Mouse (Mus musculus) myocyte (in vitro differentiated cells): ENCODE data around the gene Bcorl1. TPM values are rescaled to one million over a fixed set of nuclear protein-coding genes. Genes with fewer than 3 reads are reported as not detected.

Source experiments
- H3K27me3 ChIP-seq: one replicate; pipeline ENCODE4 v1.6.1; 2011; ENCODE audit not compliant: control insufficient read depth, insufficient read depth, insufficient read length
- H3K36me3 ChIP-seq: one replicate; pipeline ENCODE4 v1.6.1; 2011; ENCODE audit not compliant: control insufficient read depth, insufficient read depth
- H3K4me2 ChIP-seq: one replicate; pipeline ENCODE4 v1.6.1; 2011; ENCODE audit warnings: low read depth, control low read depth
- H3K4me3 ChIP-seq: one replicate; pipeline ENCODE4 v1.5.1; 2011; ENCODE audit warnings: mild to moderate bottlenecking, control low read depth, moderate library complexity
- H3K79me2 ChIP-seq: one replicate; pipeline ENCODE4 v1.6.1; 2011; ENCODE audit not compliant: control insufficient read depth, insufficient read depth
- H3ac ChIP-seq: one replicate; pipeline ENCODE4 v1.6.1; 2011; ENCODE audit not compliant: control insufficient read depth, insufficient read length
- CEBPB ChIP-seq: IDR thresholded peaks from 2 replicates; pipeline ENCODE4 v1.6.1; 2011; ENCODE audit warnings: mild to moderate bottlenecking, moderate library complexity; ENCODE audit not compliant: poor library complexity, insufficient read depth, severe bottlenecking
- E2F4 ChIP-seq: IDR thresholded peaks from one replicate; pipeline ENCODE4 v1.6.1; 2011; ENCODE audit warnings: mild to moderate bottlenecking, control low read depth, moderate library complexity; ENCODE audit not compliant: insufficient read depth
- MAX ChIP-seq: IDR thresholded peaks from one replicate; pipeline ENCODE4 v1.6.1; 2011; ENCODE audit warnings: low read depth, mild to moderate bottlenecking, control low read depth
- MYOD1 ChIP-seq, 3 experiments: IDR thresholded peaks; one replicate each; pipeline ENCODE4 v1.6.1; 2011; ENCODE audit warnings: control low read depth in 2 of 3, low read depth in 2 of 3, mild to moderate bottlenecking in 2 of 3, moderate library complexity in 1 of 3; ENCODE audit not compliant: insufficient read length in 2 of 3, control insufficient read depth in 1 of 3
- MYOG ChIP-seq, 3 experiments: IDR thresholded peaks; one replicate each; pipeline ENCODE4 v1.6.1; 2011; ENCODE audit warnings: control low read depth in 2 of 3, low read depth in 2 of 3, mild to moderate bottlenecking in 2 of 3; ENCODE audit not compliant: insufficient read length in 2 of 3, control insufficient read depth in 1 of 3, insufficient read depth in 1 of 3
- POLR2A ChIP-seq: IDR thresholded peaks from one replicate; pipeline ENCODE4 v1.6.1; 2011; ENCODE audit warnings: low read depth, mild to moderate bottlenecking, control low read depth, moderate library complexity; ENCODE audit not compliant: insufficient read length
- POLR2AphosphoS2 ChIP-seq: IDR thresholded peaks from one replicate; pipeline ENCODE4 v1.6.1; 2011; ENCODE audit warnings: low read depth, control low read depth; ENCODE audit not compliant: insufficient read length
- REST ChIP-seq: IDR thresholded peaks from one replicate; pipeline ENCODE4 v1.6.1; 2011; ENCODE audit warnings: mild to moderate bottlenecking, control low read depth, moderate library complexity; ENCODE audit not compliant: insufficient read depth, insufficient read length
- SRF ChIP-seq: IDR thresholded peaks from one replicate; pipeline ENCODE4 v1.6.1; 2011; ENCODE audit warnings: low read depth; ENCODE audit not compliant: control insufficient read depth, insufficient read length
- TCF12 ChIP-seq: IDR thresholded peaks from one replicate; pipeline ENCODE4 v1.6.1; 2011; ENCODE audit warnings: mild to moderate bottlenecking, control low read depth; ENCODE audit not compliant: poor library complexity, insufficient read depth, severe bottlenecking
- TCF3 ChIP-seq: IDR thresholded peaks from one replicate; pipeline ENCODE4 v1.6.1; 2011; ENCODE audit warnings: low read depth, control low read depth; ENCODE audit not compliant: insufficient read length
- USF1 ChIP-seq: IDR thresholded peaks from one replicate; pipeline ENCODE4 v1.6.1; 2011; ENCODE audit warnings: low read depth, mild to moderate bottlenecking, control low read depth, moderate library complexity
- polyA plus RNA-seq: library from polyadenylated mRNA; unstranded; fragments of >200 nt; fragmentation: generic; extraction: Trizol; gene quantifications from one replicate; pipeline ENCODE4 v1.2.1, GENCODE M21; 2012; ENCODE audit warnings: missing spikeins

Bcorl1 gene
- polyA plus RNA-seq, 1 experiment: 4.5 TPM

DNA sequence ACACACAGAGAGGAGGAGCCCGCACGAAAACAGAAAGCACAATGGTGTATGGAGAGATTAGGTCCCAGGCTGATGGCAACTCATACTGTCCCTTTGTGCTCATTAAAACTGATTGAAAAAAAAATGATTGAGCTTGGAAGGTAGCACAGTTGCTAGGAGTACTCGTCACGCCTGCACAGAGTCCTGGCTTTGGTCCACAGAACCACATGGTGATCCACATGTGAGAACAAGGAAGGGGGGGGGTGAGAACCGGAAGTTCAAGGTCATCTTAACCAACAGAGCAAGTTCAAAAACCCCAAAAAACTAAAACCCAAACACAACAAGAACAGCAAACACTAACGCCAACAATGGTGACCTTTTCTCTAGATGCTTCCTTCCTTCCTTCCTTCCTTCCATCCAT lies 71.5 kb downstream of the Bcorl1 start:
- Histone ChIP-seq H3K36me3 (no peaks in the 10 kb centered on the region), H3K4me2 (no peak overlapping the region), H3ac (no peak overlapping the region), H3K27me3 (no peaks in the 10 kb centered on the region), H3K79me2 (no peaks in the 10 kb centered on the region), H3K4me3 (no peak overlapping the region)
- TF ChIP-seq E2F4 (no peak), CEBPB (no peak), TCF3 (no peak), MYOD1 (IDR thresholded peaks at IDR 0.05; ENCODE audit: control insufficient read depth in 1 of 3, insufficient read length in 2 of 3, low read depth in 2 of 3) (no peak), POLR2A (no peak), SRF (no peak)

DNA sequence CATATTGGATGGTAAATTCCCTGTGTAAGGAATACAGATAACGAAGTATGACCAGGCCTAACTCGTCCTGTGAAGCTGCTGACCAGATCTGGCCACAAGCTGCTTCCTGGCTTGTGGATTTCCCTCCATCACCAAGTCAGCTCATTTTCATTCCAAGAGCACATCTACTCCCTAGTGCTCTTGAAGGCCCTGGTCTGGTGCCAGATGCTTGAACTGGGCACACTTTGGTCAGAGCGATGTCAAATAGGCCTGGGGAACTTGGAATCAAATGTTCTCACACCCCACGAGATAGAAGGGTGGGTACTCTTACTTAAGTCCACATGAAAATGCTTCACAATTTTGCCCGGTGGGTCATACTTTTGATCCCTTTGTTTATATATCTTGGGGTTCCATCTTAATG lies 73.1 kb downstream of the Bcorl1 start:
- Histone ChIP-seq H3K79me2 (no peaks in the 10 kb centered on the region), H3K4me2 (no peak overlapping the region), H3K27me3 (no peaks in the 10 kb centered on the region), H3K4me3 (no peak overlapping the region), H3K36me3 (peaks cover 5% of the 10 kb centered on the region), H3ac (no peak overlapping the region)
- TF ChIP-seq TCF3 (no peak), POLR2AphosphoS2 (no peak), MAX (no peak), TCF12 (no peak), POLR2A (no peak), CEBPB (no peak), USF1 (no peak), E2F4 (no peak), REST (no peak), MYOD1 (IDR thresholded peaks at IDR 0.05; ENCODE audit: control insufficient read depth in 1 of 3, insufficient read length in 2 of 3, low read depth in 2 of 3) (no peak), MYOG (IDR thresholded peaks at IDR 0.05; ENCODE audit: control insufficient read depth in 1 of 3, insufficient read depth in 1 of 3, insufficient read length in 2 of 3, low read depth in 2 of 3) (no peak), SRF (no peak)

DNA sequence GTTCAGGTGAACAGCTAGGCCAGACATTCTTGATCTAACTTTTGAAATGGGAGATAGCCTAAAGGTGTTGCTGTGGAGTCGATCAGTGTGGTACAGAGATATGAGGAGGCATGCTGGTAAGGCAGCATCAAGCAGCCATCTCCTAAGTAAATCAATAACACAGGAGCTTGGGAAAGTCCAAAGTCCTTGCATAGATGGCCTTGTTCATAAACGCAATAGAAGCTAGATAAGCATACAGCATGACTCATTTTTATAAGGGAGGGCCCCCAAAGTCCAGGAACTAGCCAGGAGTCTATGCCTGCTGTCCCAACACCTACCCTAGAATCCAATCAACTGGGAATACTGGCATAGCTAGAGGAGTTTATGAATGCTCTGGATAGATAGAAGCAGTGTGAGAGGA lies 77.3 kb downstream of the Bcorl1 start:
- H3K4me2 ChIP-seq: no peak overlapping the region
- TF ChIP-seq TCF12 (no peak), POLR2A (no peak), E2F4 (no peak)

DNA sequence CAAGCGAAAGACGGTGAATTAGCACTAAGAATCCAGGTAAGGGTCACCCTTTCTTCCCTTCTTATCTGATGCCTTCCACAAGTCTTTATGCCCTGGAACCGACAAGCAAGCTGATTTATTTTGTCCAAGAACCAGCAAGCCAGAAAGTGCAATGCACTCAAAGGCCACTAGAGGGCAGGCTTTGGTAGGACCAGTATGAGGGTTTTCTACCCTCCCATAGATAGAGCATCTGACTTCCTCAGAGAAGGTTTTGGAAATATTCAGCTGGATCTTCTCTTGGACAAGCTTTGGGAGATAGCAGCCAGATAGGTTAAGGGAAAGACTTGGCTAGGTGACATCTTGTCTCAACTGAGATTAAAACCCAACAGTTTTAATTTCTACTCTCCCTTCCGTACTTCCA lies 81.8 kb downstream of the Bcorl1 start:
- H3K27me3 ChIP-seq: no peaks in the 10 kb centered on the region
- no peak overlapping the region for H3ac ChIP-seq
- TF ChIP-seq POLR2A: no peak
- no peak for TF ChIP-seq POLR2AphosphoS2
- no peak for TF ChIP-seq MYOD1 (IDR thresholded peaks at IDR 0.05; ENCODE audit: control insufficient read depth in 1 of 3, insufficient read length in 2 of 3, low read depth in 2 of 3)
- no peak for TF ChIP-seq CEBPB
- no peak for TF ChIP-seq E2F4
- TF ChIP-seq MAX: no peak
- TF ChIP-seq TCF12: no peak
- no peak for TF ChIP-seq MYOG (IDR thresholded peaks at IDR 0.05; ENCODE audit: control insufficient read depth in 1 of 3, insufficient read depth in 1 of 3, insufficient read length in 2 of 3, low read depth in 2 of 3)
- no peak for TF ChIP-seq SRF
- H3K36me3 ChIP-seq: peaks cover 5% of the 10 kb centered on the region
- H3K4me3 ChIP-seq: no peak overlapping the region
- H3K79me2 ChIP-seq: peaks cover 20% of the 10 kb centered on the region
- H3K4me2 ChIP-seq: no peak overlapping the region

More for the DNA sequence above, 77.3 kb downstream of the Bcorl1 start:
- peaks cover 4% of the 10 kb centered on the region for H3K79me2 ChIP-seq
- H3K36me3 ChIP-seq: peaks cover 5% of the 10 kb centered on the region
- H3K4me3 ChIP-seq: no peak overlapping the region
- H3K27me3 ChIP-seq: no peaks in the 10 kb centered on the region
- H3ac ChIP-seq: no peak overlapping the region

- TF ChIP-seq MAX (no peak), E2F4 (no peak), MYOD1 (IDR thresholded peaks at IDR 0.05; ENCODE audit: control insufficient read depth in 1 of 3, insufficient read length in 2 of 3, low read depth in 2 of 3) (no peak), TCF3 (no peak), MYOG (IDR thresholded peaks at IDR 0.05; ENCODE audit: control insufficient read depth in 1 of 3, insufficient read depth in 1 of 3, insufficient read length in 2 of 3, low read depth in 2 of 3) (no peak), POLR2A (no peak), SRF (no peak), USF1 (no peak), CEBPB (no peak), POLR2AphosphoS2 (no peak), TCF12 (no peak), REST (no peak)
- Histone ChIP-seq H3K79me2 (peaks cover 20% of the 10 kb centered on the region), H3K4me2 (no peak overlapping the region), H3K4me3 (no peak overlapping the region), H3K36me3 (peaks cover 2% of the 10 kb centered on the region), H3ac (no peak overlapping the region), H3K27me3 (no peaks in the 10 kb centered on the region)
These were observed 82.5 kb downstream of the Bcorl1 start for GRCm38 (mm10) chrX:48423671-48424070.
